Comparison of ENCODE assay signal across 14 mouse cellular contexts in the genomic region with DNA sequence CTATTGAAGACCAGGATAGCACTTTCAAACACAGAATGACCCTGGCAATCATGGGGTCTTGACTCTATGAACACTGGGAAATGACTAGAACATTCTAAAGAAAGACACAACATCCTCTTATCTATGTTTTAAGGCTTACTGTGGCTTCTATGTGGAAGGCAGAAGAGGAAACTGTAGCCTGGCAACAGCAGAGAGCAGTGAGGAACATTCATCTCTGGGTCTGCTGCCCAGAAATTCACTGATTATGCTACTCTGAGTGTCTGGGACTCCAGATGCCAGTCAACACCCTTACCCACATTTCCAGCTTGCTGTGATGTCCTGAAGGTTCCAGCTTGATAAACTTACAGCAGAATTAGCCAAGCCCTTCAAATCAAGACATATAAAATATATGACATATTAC.
"Had no signal": no experiment of that assay in that cellular context is flagged by ENCODE, and none has a peak within 500 bp of the region (broad histone marks: within the 10 kb centered on the region; RNA-seq: fewer than 3 reads in every experiment).

No protein-coding gene starts in this region.

- DNase-seq: kidney, adult 18-20 months; kidney, postnatal 25 days; lung, embryonic 14.5 days; lung, postnatal 10 days; lung, postnatal 4 days; thymus, adult 2 months; thymus, postnatal 25 days had no signal

- H3K4me3 ChIP-seq: intestine, embryonic 15.5 days; kidney, embryonic 15.5 days; limb, embryonic 15.5 days; liver, embryonic 12.5 days; megakaryocyte, embryonic 14.5 days; midbrain, embryonic 15.5 days; neural tube, embryonic 12.5 days had no signal

- H3K4me1 ChIP-seq: intestine, embryonic 15.5 days; kidney, embryonic 15.5 days; limb, embryonic 15.5 days; liver, embryonic 12.5 days; megakaryocyte, embryonic 14.5 days; midbrain, embryonic 15.5 days; neural tube, embryonic 12.5 days had no signal

- H3K27ac ChIP-seq: intestine, embryonic 15.5 days; kidney, embryonic 15.5 days; limb, embryonic 15.5 days; liver, embryonic 12.5 days; midbrain, embryonic 15.5 days; neural tube, embryonic 12.5 days had no signal
